Comparison of ENCODE assay signal across 22 mouse cellular contexts in genomic region chr16:15254669-15255068, GRCm38 (mm10).
A peak's percentile ranks its signal among the peaks of the same experiment; 100 is the strongest.
DNase-seq lines count a peak whose midpoint lies in the region; ATAC-seq and TF ChIP-seq lines count a peak whose summit lies in the region.
"Had no signal": no experiment of that assay in that cellular context is flagged by ENCODE, and none has a peak within 500 bp of the region (broad histone marks: within the 10 kb centered on the region; RNA-seq: fewer than 3 reads in every experiment).

No protein-coding gene starts in this region.

- H3K9me3 ChIP-seq in kidney, embryonic 15.5 days (replicated peaks), result no peaks in the 10 kb centered on the region
- no peaks in the 10 kb centered on the region for H3K9me3 ChIP-seq in lung, embryonic 14.5 days (ENCODE audit: low read depth, low read length)
- no peaks in the 10 kb centered on the region for H3K9me3 ChIP-seq in liver, embryonic 12.5 days (replicated peaks)
- H3K9me3 ChIP-seq: embryonic facial prominence, embryonic 12.5 days; forebrain, embryonic 12.5 days; G1E; heart, embryonic 10.5 days; hindbrain, embryonic 13.5 days had no signal

- H3K27ac ChIP-seq in kidney, embryonic 15.5 days, result peak overlapping the region; percentile 23; the same call in 1 of the 2 replicates
- no peak overlapping the region for H3K27ac ChIP-seq in lung, embryonic 14.5 days (ENCODE audit: low read depth)
- peak overlapping the region; percentile 84; the same call in 1 of the 2 replicates for H3K27ac ChIP-seq in embryonic fibroblast, embryonic 13.5 days (ENCODE audit: insufficient read depth, low read length)
- no peak overlapping the region for H3K27ac ChIP-seq in liver, embryonic 12.5 days
- H3K27ac ChIP-seq: embryonic facial prominence, embryonic 12.5 days; forebrain, embryonic 12.5 days; heart, embryonic 10.5 days; hindbrain, embryonic 13.5 days; hindbrain, postnatal 0 days had no signal

- no peak for TF ChIP-seq CTCF in lung, embryonic 14.5 days (IDR thresholded peaks at IDR 0.05; ENCODE audit: low read depth)
- no peak for TF ChIP-seq CTCF in embryonic fibroblast, embryonic 13.5 days (IDR thresholded peaks at IDR 0.05; ENCODE audit: borderline replicate concordance, insufficient read depth, low read length)

- no peak for DNase-seq in kidney, postnatal 10 days
- peak; percentile 8 for DNase-seq in lung, embryonic 14.5 days
- no peak for DNase-seq in lung, postnatal 10 days
- DNase-seq in cerebellum, adult 11 months, result no peak
- DNase-seq: cerebellum, adult 11-12 months; cerebellum, adult 9-10 months; cerebellum, postnatal 25 days; gastrocnemius, postnatal 10 days; heart, adult 18-20 months; heart, postnatal 10 days; heart, postnatal 4 days had no signal

- no peaks in the 10 kb centered on the region for H3K36me3 ChIP-seq in kidney, embryonic 15.5 days
- H3K36me3 ChIP-seq in lung, embryonic 14.5 days (ENCODE audit: insufficient read depth), result no peaks in the 10 kb centered on the region
- H3K36me3 ChIP-seq in liver, embryonic 12.5 days, result no peaks in the 10 kb centered on the region
- H3K36me3 ChIP-seq: embryonic facial prominence, embryonic 12.5 days; forebrain, embryonic 12.5 days; G1E; heart, embryonic 10.5 days; hindbrain, embryonic 13.5 days had no signal

- H3K9ac ChIP-seq in kidney, embryonic 15.5 days, result no peak overlapping the region
- H3K9ac ChIP-seq in lung, embryonic 14.5 days, result no peak overlapping the region
- H3K9ac ChIP-seq in liver, embryonic 12.5 days, result no peak overlapping the region
- H3K9ac ChIP-seq: embryonic facial prominence, embryonic 12.5 days; forebrain, embryonic 12.5 days; hindbrain, embryonic 13.5 days had no signal

- peaks cover 33% of the 10 kb centered on the region for H3K4me1 ChIP-seq in kidney, embryonic 15.5 days
- no peaks in the 10 kb centered on the region; the same call in 1 of the 2 replicates for H3K4me1 ChIP-seq in lung, embryonic 14.5 days (ENCODE audit: insufficient read depth)
- peaks cover 14% of the 10 kb centered on the region for H3K4me1 ChIP-seq in embryonic fibroblast, embryonic 13.5 days (ENCODE audit: control insufficient read depth, insufficient read depth, low read length)
- no peaks in the 10 kb centered on the region for H3K4me1 ChIP-seq in liver, embryonic 12.5 days
- H3K4me1 ChIP-seq: forebrain, embryonic 12.5 days; heart, embryonic 10.5 days; hindbrain, embryonic 13.5 days had no signal

- WGBS in kidney, embryonic 15.5 days, result 53% methylated on average over 2 of the region's 2 CpGs
- WGBS in lung, embryonic 14.5 days, result 79% methylated on average over 2 of the region's 2 CpGs
- 62% methylated on average over 2 of the region's 2 CpGs for WGBS in liver, embryonic 12.5 days (ENCODE audit: insufficient replicate concordance)

- no peak for TF ChIP-seq POLR2A in embryonic fibroblast, embryonic 13.5 days (IDR thresholded peaks at IDR 0.05; ENCODE audit: low read depth, low read length)

- no peak overlapping the region for H3K4me3 ChIP-seq in kidney, embryonic 15.5 days (replicated peaks)
- H3K4me3 ChIP-seq in lung, embryonic 14.5 days (ENCODE audit: low read depth, low read length), result no peak overlapping the region
- no peak overlapping the region for H3K4me3 ChIP-seq in embryonic fibroblast, embryonic 13.5 days (ENCODE audit: insufficient read depth, low read length)
- no peak overlapping the region for H3K4me3 ChIP-seq in liver, embryonic 12.5 days
- H3K4me3 ChIP-seq: embryonic facial prominence, embryonic 12.5 days; forebrain, embryonic 12.5 days; heart, embryonic 10.5 days; hindbrain, embryonic 13.5 days had no signal

- H3K4me2 ChIP-seq in kidney, embryonic 15.5 days, result no peak overlapping the region
- H3K4me2 ChIP-seq in lung, embryonic 14.5 days, result no peak overlapping the region
- no peak overlapping the region for H3K4me2 ChIP-seq in liver, embryonic 12.5 days
- H3K4me2 ChIP-seq: embryonic facial prominence, embryonic 12.5 days; forebrain, embryonic 12.5 days; hindbrain, embryonic 13.5 days had no signal

- no peak for ATAC-seq in kidney, embryonic 15.5 days (replicated peaks; ENCODE audit: low FRiP score)
- no peak for ATAC-seq in lung, embryonic 14.5 days (ENCODE audit: insufficient read depth)
- no peak for ATAC-seq in liver, embryonic 12.5 days
- ATAC-seq: CD4-positive, CD25-positive, alpha-beta regulatory T cell, adult 4 months; forebrain, embryonic 16.5 days; hindbrain, postnatal 0 days had no signal

- H3K27me3 ChIP-seq in kidney, embryonic 15.5 days, result no peaks in the 10 kb centered on the region
- no peaks in the 10 kb centered on the region for H3K27me3 ChIP-seq in lung, embryonic 14.5 days (ENCODE audit: insufficient read depth, low read length)
- H3K27me3 ChIP-seq in liver, embryonic 12.5 days (replicated peaks), result no peaks in the 10 kb centered on the region
- H3K27me3 ChIP-seq: embryonic facial prominence, embryonic 12.5 days; forebrain, embryonic 12.5 days; hindbrain, embryonic 13.5 days had no signal

Comparison
In these comparisons a context has a peak if more than half of its experiments do, and no peak if none do; other contexts are left out.
1. H3K27ac ChIP-seq: peak in kidney, embryonic 15.5 days (single experiment) and embryonic fibroblast, embryonic 13.5 days (single experiment); none in lung, embryonic 14.5 days (single experiment) and liver, embryonic 12.5 days (single experiment).